Mouse (Mus musculus): ENCODE results near the gene Mlycd.
A peak's percentile ranks its signal among the peaks of the same experiment; 100 is the strongest.

Mlycd gene

GRCm38 (mm10) chr8:119403912-119404311 is 9.2 kb downstream of the Mlycd start:
- DNase-seq (ENCODE audit: low spot score), result no peak

GRCm38 (mm10) chr8:119404648-119405047 is 10.0 kb downstream of the Mlycd start:
- DNase-seq (ENCODE audit: low spot score), result no peak

- no peak for DNase-seq (ENCODE audit: low spot score)
These were observed 13.6 kb downstream of the Mlycd start for GRCm38 (mm10) chr8:119408311-119408710.

- no peak for DNase-seq (ENCODE audit: low spot score)
These were observed 17.5 kb downstream of the Mlycd start for GRCm38 (mm10) chr8:119412037-119412734.

GRCm38 (mm10) chr8:119412735-119413498 is 18.2 kb downstream of the Mlycd start:
- peak; percentile 73 for DNase-seq (ENCODE audit: low spot score)

GRCm38 (mm10) chr8:119413605-119414004 is 18.9 kb downstream of the Mlycd start:
- DNase-seq (ENCODE audit: low spot score), result no peak

GRCm38 (mm10) chr8:119420318-119420717 is 25.6 kb downstream of the Mlycd start:
- DNase-seq (ENCODE audit: low spot score), result no peak

- no peak for DNase-seq (ENCODE audit: low spot score)
These were observed 27.0 kb downstream of the Mlycd start for GRCm38 (mm10) chr8:119421603-119422122.

GRCm38 (mm10) chr8:119422123-119422711 is 27.5 kb downstream of the Mlycd start:
- DNase-seq (ENCODE audit: low spot score), result peak; percentile 64

- peak; percentile 97 for DNase-seq (ENCODE audit: low spot score)
These were observed 29.0 kb downstream of the Mlycd start for GRCm38 (mm10) chr8:119423631-119424141.

- peak; percentile 45 for DNase-seq (ENCODE audit: low spot score)
These were observed 29.6 kb downstream of the Mlycd start for GRCm38 (mm10) chr8:119424199-119424733.

GRCm38 (mm10) chr8:119424740-119425139 is 30.1 kb downstream of the Mlycd start:
- DNase-seq (ENCODE audit: low spot score), result peak; percentile 50

- peak; percentile 60 for DNase-seq (ENCODE audit: low spot score)
These were observed 30.9 kb downstream of the Mlycd start for GRCm38 (mm10) chr8:119425533-119425932.

GRCm38 (mm10) chr8:119426069-119426735 is 31.5 kb downstream of the Mlycd start:
- no peak for DNase-seq (ENCODE audit: low spot score)

- DNase-seq (ENCODE audit: low spot score), result peak; percentile 40
These were observed 33.1 kb downstream of the Mlycd start for GRCm38 (mm10) chr8:119427634-119428349.

- no peak for DNase-seq (ENCODE audit: low spot score)
These were observed 33.7 kb downstream of the Mlycd start for GRCm38 (mm10) chr8:119428350-119428740.

- no peak for DNase-seq (ENCODE audit: low spot score)
These were observed 34.2 kb downstream of the Mlycd start for GRCm38 (mm10) chr8:119428766-119429327.

- no peak for DNase-seq (ENCODE audit: low spot score)
These were observed 34.9 kb downstream of the Mlycd start for GRCm38 (mm10) chr8:119429552-119429951.

GRCm38 (mm10) chr8:119430250-119430649 is 35.6 kb downstream of the Mlycd start:
- DNase-seq (ENCODE audit: low spot score), result no peak

- DNase-seq (ENCODE audit: low spot score), result no peak
These were observed 36.0 kb downstream of the Mlycd start for GRCm38 (mm10) chr8:119430690-119431089.

GRCm38 (mm10) chr8:119432372-119432771 is 37.7 kb downstream of the Mlycd start:
- no peak for DNase-seq (ENCODE audit: low spot score)
